Comparison of ENCODE assay signal across 8 mouse cellular contexts in genomic region chr10:117478202-117478930, GRCm38 (mm10).
DNase-seq lines count a peak whose midpoint lies in the region; TF ChIP-seq lines count a peak whose summit lies in the region.

No protein-coding gene starts in this region.

- no peak for TF ChIP-seq CTCF in heart, adult 2 months (IDR thresholded peaks at IDR 0.05)

- no peak for TF ChIP-seq EP300 in heart, adult 2 months (IDR thresholded peaks at IDR 0.05; ENCODE audit: insufficient read depth, low read depth, low read length)

- no peaks in the 10 kb centered on the region for H3K36me3 ChIP-seq in heart, adult 2 months (ENCODE audit: control insufficient read depth, insufficient read depth, low read length)

- TF ChIP-seq POLR2A in heart, adult 2 months (IDR thresholded peaks at IDR 0.05; ENCODE audit: insufficient read depth, low read depth, low read length): no peak

- no peaks in the 10 kb centered on the region for H3K27me3 ChIP-seq in heart, adult 2 months (ENCODE audit: control insufficient read depth, insufficient read depth, low read length)

- no peak overlapping the region for H3K9ac ChIP-seq in heart, adult 2 months (ENCODE audit: low read depth, low read length)

- WGBS in heart, adult 2 months: 85% methylated on average over 23 of the region's 23 CpGs

- intact Hi-C loops in heart, adult 2 months (cut with DNase I): no loop called here

- H3K27ac ChIP-seq in heart, adult 2 months: no peak overlapping the region

- peak; percentile 60 for DNase-seq in Muller cell, postnatal 12 days (ENCODE audit: inconsistent ontology term)
- DNase-seq in brain, embryonic 18.5 days (ENCODE audit: low read depth, low spot score): peak; percentile 16
- peak; percentile 33 to 40 for DNase-seq in frontal cortex, postnatal 36 days (ENCODE audit: low spot score in 2 of 2)
- DNase-seq in layer of hippocampus, adult 9-11 months: peak; percentile 30
- peak; percentile 15 for DNase-seq in retina, adult 2 months (ENCODE audit: low read depth, low spot score)
- DNase-seq in spleen, postnatal 10 days (ENCODE audit: low spot score in 2 of 2): no peak
- DNase-seq in urinary bladder, postnatal 10 days (ENCODE audit: low spot score): no peak
- DNase-seq in heart, adult 2 months: no peak

- H3K4me1 ChIP-seq in heart, adult 2 months (ENCODE audit: control insufficient read depth, insufficient read depth, low read length): no peaks in the 10 kb centered on the region

- no peaks in the 10 kb centered on the region for H3K79me2 ChIP-seq in heart, adult 2 months (replicated peaks; ENCODE audit: control insufficient read depth, insufficient read depth, low read length)

- no peak overlapping the region for H3K4me3 ChIP-seq in heart, adult 2 months

Comparison
In these comparisons a context has a peak if more than half of its experiments do, and no peak if none do; other contexts are left out.
1. DNase-seq: peak in Muller cell, postnatal 12 days (single experiment), brain, embryonic 18.5 days (single experiment), frontal cortex, postnatal 36 days (2 of 2), layer of hippocampus, adult 9-11 months (single experiment) and retina, adult 2 months (single experiment); none in spleen, postnatal 10 days (0 of 2), urinary bladder, postnatal 10 days (single experiment) and heart, adult 2 months (0 of 2).